Mouse (Mus musculus) olfactory bulb, adult 2 months (tissue): ENCODE measurements around the gene Tmem220. TPM values are rescaled to one million over a fixed set of nuclear protein-coding genes. Genes with fewer than 3 reads are reported as not detected.

Source experiments
- H3K27ac ChIP-seq: fragments of 200-500 bp; 2 replicates; pipeline ENCODE4 v1.5.1; 2012; ENCODE audit warnings: low read depth, low read length; ENCODE audit not compliant: insufficient read depth
- H3K4me1 ChIP-seq: fragments of 200-500 bp; 2 replicates; pipeline ENCODE4 v1.6.1; 2012; ENCODE audit warnings: low read length; ENCODE audit not compliant: control insufficient read depth, insufficient read depth
- H3K4me3 ChIP-seq: fragments of 200-500 bp; 2 replicates; pipeline ENCODE4 v1.5.1; 2012; ENCODE audit warnings: mild to moderate bottlenecking, low read depth, low read length, moderate library complexity; ENCODE audit not compliant: insufficient read depth
- CTCF ChIP-seq: fragments of 200-500 bp; IDR thresholded peaks from 2 replicates; pipeline ENCODE4 v1.5.1; 2012; ENCODE audit warnings: low read depth, mild to moderate bottlenecking, low read length, moderate library complexity; ENCODE audit not compliant: insufficient read depth
- POLR2A ChIP-seq: fragments of 200-500 bp; IDR thresholded peaks from 2 replicates; pipeline ENCODE4 v1.6.1; 2012; ENCODE audit warnings: mild to moderate bottlenecking, low read depth, low read length, moderate library complexity; ENCODE audit not compliant: insufficient read depth
- WGBS: fragments of 180-500 bp; shearing (Covaris S2); methylation state at CpG from one replicate; pipeline ENCODE4 v1.1.7; 2018; 5-methylcytosine and 5-hydroxymethylcytosine counted together
- polyA plus RNA-seq: library from polyadenylated mRNA; stranded (reverse); fragments of >200 nt; gene quantifications from 2 replicates; pipeline ENCODE4 v1.2.4, GENCODE M21; 2012; ENCODE audit warnings: low replicate concordance; ENCODE audit not compliant: missing spikeins, insufficient read depth, insufficient read length

Gene Tmem220
- polyA plus RNA-seq, 1 experiment = not detected

- Histone ChIP-seq H3K4me1 (no peaks in the 10 kb centered on the region), H3K27ac (no peak overlapping the region), H3K4me3 (no peak overlapping the region)
- WGBS = 80% methylated on average over 2 of the region's 2 CpGs
- TF ChIP-seq CTCF (no peak), POLR2A (no peak)
Observed at GRCm38 (mm10) chr11:66992150-66992549, 32.8 kb upstream of the Tmem220 start.

GRCm38 (mm10) chr11:66993674-66994073 lies 31.3 kb upstream of the Tmem220 start:
- H3K4me3 ChIP-seq = no peak overlapping the region
- no peaks in the 10 kb centered on the region for H3K4me1 ChIP-seq
- no peak for TF ChIP-seq CTCF
- no peak for TF ChIP-seq POLR2A
- WGBS = 31% methylated on average over 1 of the region's 1 CpGs
- no peak overlapping the region for H3K27ac ChIP-seq

- H3K27ac ChIP-seq = no peak overlapping the region
- no peaks in the 10 kb centered on the region for H3K4me1 ChIP-seq
- H3K4me3 ChIP-seq = no peak overlapping the region
- whole genome bisulfite sequencing = 91% methylated on average over 4 of the region's 4 CpGs
- TF ChIP-seq POLR2A (no peak), CTCF (no peak)
Observed at GRCm38 (mm10) chr11:66996446-66996845, 28.5 kb upstream of the Tmem220 start.

- Histone ChIP-seq H3K4me1 (no peaks in the 10 kb centered on the region), H3K4me3 (no peak overlapping the region), H3K27ac (no peak overlapping the region)
- TF ChIP-seq CTCF (no peak), POLR2A (no peak)
- 71% methylated on average over 14 of the region's 14 CpGs for WGBS
Observed at GRCm38 (mm10) chr11:66998467-66999403, 26.2 kb upstream of the Tmem220 start.

GRCm38 (mm10) chr11:67000671-67001070 lies 24.3 kb upstream of the Tmem220 start:
- Histone ChIP-seq H3K4me3 (no peak overlapping the region), H3K4me1 (no peaks in the 10 kb centered on the region), H3K27ac (no peak overlapping the region)
- WGBS = 53% methylated on average over 4 of the region's 4 CpGs
- TF ChIP-seq POLR2A (no peak), CTCF (no peak)

GRCm38 (mm10) chr11:67001717-67002116 lies 23.2 kb upstream of the Tmem220 start:
- Histone ChIP-seq H3K4me1 (no peaks in the 10 kb centered on the region), H3K4me3 (no peak overlapping the region), H3K27ac (no peak overlapping the region)
- WGBS = 67% methylated on average over 1 of the region's 1 CpGs
- TF ChIP-seq POLR2A (no peak), CTCF (no peak)

- TF ChIP-seq CTCF = no peak
- TF ChIP-seq POLR2A = no peak
- H3K4me1 ChIP-seq = no peaks in the 10 kb centered on the region; the same call in 1 of the 2 replicates
- 81% methylated on average over 2 of the region's 2 CpGs for WGBS
- no peak overlapping the region for H3K27ac ChIP-seq
- no peak overlapping the region for H3K4me3 ChIP-seq
Observed at GRCm38 (mm10) chr11:67002911-67003310, 22.0 kb upstream of the Tmem220 start.

GRCm38 (mm10) chr11:67007961-67008360 lies 17.0 kb upstream of the Tmem220 start:
- no peaks in the 10 kb centered on the region; the same call in 1 of the 2 replicates for H3K4me1 ChIP-seq
- no peak for TF ChIP-seq POLR2A
- TF ChIP-seq CTCF = no peak
- no peak overlapping the region for H3K27ac ChIP-seq
- 56% methylated on average over 8 of the region's 8 CpGs for WGBS
- no peak overlapping the region for H3K4me3 ChIP-seq

- TF ChIP-seq POLR2A (no peak), CTCF (no peak)
- no peaks in the 10 kb centered on the region; the same call in 1 of the 2 replicates for H3K4me1 ChIP-seq
- no peak overlapping the region for H3K4me3 ChIP-seq
- no peak overlapping the region for H3K27ac ChIP-seq
- WGBS = 93% methylated on average over 4 of the region's 4 CpGs
Observed at GRCm38 (mm10) chr11:67008528-67008927, 16.4 kb upstream of the Tmem220 start.

- Histone ChIP-seq H3K27ac (no peak overlapping the region), H3K4me3 (no peak overlapping the region), H3K4me1 (no peaks in the 10 kb centered on the region; the same call in 1 of the 2 replicates)
- TF ChIP-seq CTCF = no peak
- WGBS = 21% methylated on average over 8 of the region's 8 CpGs
Observed at GRCm38 (mm10) chr11:67010430-67010829, 14.5 kb upstream of the Tmem220 start.
